Mouse (Mus musculus): Measurements from ENCODE around the gene Msrb1.
"Not testable (repeated sequence)": the region's sequence is repeated elsewhere in the genome, so short reads cannot be mapped to it uniquely, and the experiment has no call there.

Msrb1 gene

GRCm38 (mm10) chr17:24736330-24737051, at the start of gene Msrb1:
Gene Msrb1, plus strand, starts transcription at chr17:24736642.
- DNase-seq (ENCODE audit: low spot score in 2 of 2), result peak; percentile 99

DNA sequence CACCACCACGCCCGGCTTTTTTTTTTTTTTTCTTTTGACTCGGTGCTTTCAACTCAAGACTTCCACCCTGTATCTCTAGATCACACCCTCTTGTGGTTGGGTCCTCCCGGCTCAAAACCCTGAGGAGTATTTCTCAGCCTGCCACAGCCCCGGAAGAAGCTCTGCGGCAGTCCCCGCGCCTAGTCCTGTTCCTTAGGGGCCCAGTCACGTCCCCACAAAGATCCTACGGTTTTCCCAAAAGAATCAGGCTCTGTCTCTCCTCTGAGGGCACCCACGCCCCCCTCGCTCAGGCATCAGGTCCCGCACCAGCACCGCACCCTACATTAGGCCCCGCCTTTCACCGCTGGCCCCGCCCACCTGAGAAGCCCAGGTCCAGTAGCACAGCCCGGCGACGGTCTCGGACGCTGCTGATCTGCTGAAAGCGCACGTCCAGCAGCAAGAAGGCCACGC, 49.3 kb upstream of the Msrb1 start:
- no peak for DNase-seq (ENCODE audit: low spot score in 2 of 2)

GRCm38 (mm10) chr17:24687599-24687998, 48.8 kb upstream of the Msrb1 start:
- DNase-seq (ENCODE audit: low spot score in 2 of 2), result no peak

GRCm38 (mm10) chr17:24689251-24690081, 47.0 kb upstream of the Msrb1 start, which contains the start of gene Syngr3:
Gene Syngr3, minus strand, starts transcription at chr17:24689955.
- DNase-seq (ENCODE audit: low spot score in 2 of 2), result no peak

- DNase-seq (ENCODE audit: low spot score in 2 of 2), result no peak
Measured at GRCm38 (mm10) chr17:24692385-24692784, 44.1 kb upstream of the Msrb1 start.

DNA sequence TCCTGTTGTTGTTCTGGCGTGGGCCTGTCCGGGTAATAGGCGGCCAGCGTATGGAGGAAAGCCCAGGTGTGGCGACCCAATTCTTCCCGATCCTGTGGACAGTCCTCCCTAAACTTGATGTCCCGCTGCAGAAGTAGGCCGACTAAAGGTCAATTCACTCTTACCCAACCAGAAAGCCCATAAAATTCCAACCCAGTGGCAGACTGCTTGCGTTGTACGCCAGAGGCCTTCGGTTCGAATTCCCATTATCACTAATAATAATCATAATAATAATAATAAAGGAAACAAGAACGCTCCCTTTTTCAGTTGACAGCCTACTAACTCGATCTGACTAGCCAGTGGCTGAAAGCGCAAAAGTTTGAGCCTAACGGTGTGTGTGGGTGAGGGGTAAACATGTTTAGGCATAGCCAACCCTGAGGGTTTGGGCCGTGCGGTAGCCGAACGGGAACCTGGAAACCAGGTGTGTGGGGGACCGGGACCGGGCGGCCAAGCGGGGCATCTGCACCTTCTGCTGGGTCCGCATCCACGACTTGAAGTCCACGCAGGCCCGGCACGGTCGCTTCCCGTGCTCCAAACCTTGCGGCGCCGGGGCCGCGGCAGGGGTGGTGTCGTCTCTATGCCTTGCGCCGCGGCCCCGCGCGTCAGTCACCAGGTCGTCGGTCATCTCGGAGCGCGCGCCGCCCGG, 41.0 kb upstream of the Msrb1 start:
- DNase-seq (ENCODE audit: low spot score in 2 of 2), result no peak

GRCm38 (mm10) chr17:24696011-24696697, 40.3 kb upstream of the Msrb1 start, which contains the start of the genes Gfer and Noxo1:
Gene Gfer, minus strand, starts transcription at chr17:24696156.
Gene Noxo1, plus strand, starts transcription at chr17:24696234.
- DNase-seq (ENCODE audit: low spot score in 2 of 2), result peak; percentile 82 to 88

GRCm38 (mm10) chr17:24697985-24698384, 38.5 kb upstream of the Msrb1 start:
- DNase-seq (ENCODE audit: low spot score in 2 of 2), result no peak

DNA sequence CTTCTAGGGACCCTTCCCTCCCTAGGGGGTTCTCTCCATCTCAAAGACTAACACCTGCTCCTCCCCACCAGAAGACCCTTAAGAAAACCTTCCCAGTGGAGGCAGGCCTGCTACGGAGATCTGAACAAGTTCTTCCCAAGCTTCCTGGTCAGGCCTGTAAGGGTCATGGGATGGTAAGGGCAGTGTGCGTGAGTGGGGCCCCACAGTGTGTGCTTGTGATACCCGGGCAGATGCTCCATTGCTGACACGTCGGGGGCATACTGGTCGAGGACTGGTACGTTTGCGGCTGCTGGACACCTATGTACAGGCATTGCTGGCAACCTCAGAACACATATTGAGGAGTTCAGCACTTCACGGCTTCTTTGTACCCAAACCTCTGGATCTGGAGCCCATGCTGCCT, 37.7 kb upstream of the Msrb1 start:
- DNase-seq (ENCODE audit: low spot score in 2 of 2), result no peak

DNA sequence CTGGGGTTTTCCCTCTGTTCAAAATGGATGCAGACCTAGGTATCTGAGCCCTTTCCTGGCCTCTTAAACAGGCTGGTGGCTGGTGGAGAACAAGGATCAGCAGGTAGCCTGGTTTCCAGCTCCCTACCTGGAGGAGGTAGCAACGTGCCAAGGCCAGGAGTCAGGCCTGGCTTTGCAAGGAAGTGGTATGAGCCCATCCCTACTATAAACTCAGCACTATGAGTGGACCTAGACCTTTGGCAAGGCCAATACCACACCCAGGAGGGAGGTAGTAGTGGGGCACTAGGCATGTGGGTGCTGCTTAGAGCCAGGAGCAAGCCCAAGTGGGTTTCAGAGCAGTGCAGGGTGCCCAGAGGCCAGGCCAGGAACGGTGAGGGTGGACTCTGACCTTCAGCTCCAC, 37.0 kb upstream of the Msrb1 start:
- DNase-seq (ENCODE audit: low spot score in 2 of 2), result no peak

- no peak for DNase-seq (ENCODE audit: low spot score in 2 of 2)
Measured at GRCm38 (mm10) chr17:24701251-24701650, 35.2 kb upstream of the Msrb1 start.

DNA sequence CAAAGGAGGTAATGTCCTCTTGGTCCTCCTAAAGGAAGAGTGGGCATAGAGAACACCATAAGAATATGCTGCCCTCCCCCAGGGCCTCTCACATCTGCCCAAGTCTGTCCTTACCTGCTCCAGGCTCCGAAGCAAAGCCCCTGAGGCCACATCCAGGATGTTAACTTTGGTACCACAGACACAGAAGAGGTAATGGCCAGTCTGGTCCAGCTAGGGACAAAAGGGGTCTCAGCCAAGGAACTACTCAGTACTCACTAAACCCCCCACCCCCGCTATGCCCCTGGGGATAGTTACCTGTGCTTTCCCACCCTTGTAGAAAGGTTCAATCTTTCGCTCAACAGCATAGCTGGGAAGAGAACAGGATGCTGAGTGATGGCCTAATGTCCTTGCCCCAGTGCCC, 30.6 kb upstream of the Msrb1 start:
- DNase-seq (ENCODE audit: low spot score in 2 of 2), result no peak

DNA sequence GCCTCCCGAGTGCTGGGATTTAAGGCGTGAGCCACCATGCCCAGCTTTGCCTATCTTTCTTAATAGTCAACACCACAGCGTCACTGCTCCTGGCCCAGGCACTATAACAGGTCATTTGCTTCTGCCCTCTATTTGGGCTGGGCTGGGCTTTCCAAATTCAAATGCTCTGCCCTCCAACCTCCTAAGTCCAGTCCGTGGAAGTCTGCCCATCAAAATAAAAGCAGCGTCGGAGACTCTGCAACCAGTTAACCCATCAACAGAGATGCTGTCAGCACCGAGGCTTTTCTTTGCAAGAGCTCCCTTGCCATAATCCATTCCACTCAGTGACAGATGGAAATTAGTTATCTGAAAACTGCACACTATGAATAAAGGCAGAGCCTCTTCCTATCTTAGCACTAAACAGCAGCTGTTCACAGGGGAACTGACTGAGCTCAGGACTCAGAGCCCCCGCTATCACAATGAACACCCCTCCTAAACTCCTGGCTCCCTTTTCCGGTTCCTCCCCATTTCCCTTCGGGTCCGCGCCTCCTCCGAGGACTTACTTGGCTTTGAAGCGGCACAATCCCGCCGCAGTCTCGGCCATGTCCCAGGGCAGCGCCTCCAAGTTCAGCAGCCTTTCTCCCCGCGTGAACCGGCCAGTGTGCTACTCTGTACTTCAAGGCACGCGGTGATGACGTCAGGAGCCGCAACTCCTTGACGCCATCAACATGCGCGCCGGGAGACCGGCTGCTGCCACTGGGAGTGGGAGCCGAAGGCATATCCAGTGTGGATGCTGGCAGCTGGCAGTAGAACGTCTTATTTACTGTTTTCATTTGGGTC, 29.3 kb upstream of the Msrb1 start, which contains the start of gene Tbl3:
Tbl3 (minus strand) TSS at position 679 of the 819 bp plus-strand sequence.
- DNase-seq (ENCODE audit: low spot score in 2 of 2), result peak; percentile 90 to 93

DNA sequence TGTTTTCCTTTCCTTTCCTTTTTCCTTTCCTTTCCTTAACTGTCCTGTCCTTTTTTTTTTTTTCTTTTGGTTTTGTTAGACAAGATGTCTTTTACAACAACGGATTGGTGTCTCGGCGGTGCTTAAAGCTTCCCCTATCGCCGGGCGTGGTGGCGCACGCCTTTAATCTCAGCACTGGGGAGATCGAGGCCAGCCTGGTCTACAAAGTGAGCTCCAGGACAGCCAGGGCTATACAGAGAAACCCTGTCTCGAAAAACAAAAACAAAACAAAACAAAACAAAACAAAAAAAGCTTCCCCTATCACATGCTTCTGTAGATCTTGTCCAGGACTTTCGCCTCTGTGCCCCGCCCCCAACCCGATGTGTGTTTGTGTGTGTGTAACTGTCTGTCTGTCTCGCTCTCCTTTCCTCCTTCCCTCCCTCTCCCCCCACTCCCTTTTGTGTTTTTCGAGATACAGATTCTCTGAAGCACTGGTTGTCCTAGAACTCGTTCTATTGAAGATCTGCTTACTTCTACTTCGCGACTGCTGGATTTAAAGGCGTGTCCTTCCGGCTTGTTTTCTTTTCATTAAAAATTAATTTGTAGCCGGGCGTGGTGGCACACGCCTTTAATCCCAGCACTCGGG, 28.5 kb upstream of the Msrb1 start:
- no peak for DNase-seq (ENCODE audit: low spot score in 2 of 2)

GRCm38 (mm10) chr17:24708646-24709045, 27.8 kb upstream of the Msrb1 start:
- DNase-seq (ENCODE audit: low spot score in 2 of 2), result no peak

- no peak for DNase-seq (ENCODE audit: low spot score in 2 of 2)
Measured at GRCm38 (mm10) chr17:24715556-24715955, 20.9 kb upstream of the Msrb1 start.

DNA sequence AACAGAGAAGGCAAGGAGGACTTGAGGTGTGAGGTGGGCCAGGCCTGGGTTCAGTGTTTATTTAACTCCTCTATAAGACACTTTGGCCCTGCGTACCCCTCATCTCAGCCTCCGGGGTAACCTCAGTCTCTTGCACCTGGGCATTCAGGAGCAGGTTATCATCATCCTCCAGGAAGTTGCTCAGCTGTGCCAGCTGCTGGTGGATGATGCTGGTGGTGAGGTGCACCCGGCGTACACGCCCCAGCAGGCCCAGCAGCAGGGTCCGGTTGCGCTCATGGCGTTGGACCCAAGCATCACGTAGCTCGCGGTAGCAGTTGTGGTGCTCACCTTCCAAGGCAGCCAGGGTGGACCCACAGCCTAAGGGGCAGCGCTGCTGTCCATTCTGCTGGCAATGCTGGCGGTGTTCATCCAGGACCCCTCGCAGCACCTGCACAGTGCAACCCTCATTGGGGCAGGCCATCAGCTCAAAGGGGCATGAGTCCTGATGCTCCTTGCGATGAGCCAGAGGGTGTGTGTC, 20.2 kb upstream of the Msrb1 start:
- DNase-seq (ENCODE audit: low spot score in 2 of 2), result no peak

DNA sequence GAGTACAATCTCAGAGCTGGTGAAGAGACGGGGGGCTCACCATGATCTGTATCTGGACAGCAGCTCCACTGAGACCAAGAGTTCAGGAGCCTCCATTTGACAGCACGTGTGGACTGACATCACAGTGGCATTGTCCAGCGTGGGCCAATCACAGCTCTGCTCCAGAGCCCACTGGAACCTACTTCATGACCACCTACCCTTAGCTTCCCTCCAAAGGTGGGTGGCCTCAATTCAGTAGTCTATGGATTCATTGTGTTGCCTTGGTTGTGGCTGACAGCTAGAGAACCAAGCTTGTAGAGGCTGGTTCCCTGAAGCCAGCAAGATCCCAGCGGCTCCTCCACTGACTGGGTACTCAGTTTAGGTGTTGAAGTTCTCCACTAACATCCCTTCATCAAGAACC, 18.5 kb upstream of the Msrb1 start, which contains the start of the genes Rnf151 and Rps2:
Rnf151 (minus strand) TSS at position 121 of the 400 bp plus-strand sequence.
Rps2 (plus strand) TSS at position 174 of the 400 bp plus-strand sequence.
- DNase-seq (ENCODE audit: low spot score in 2 of 2), result no peak

GRCm38 (mm10) chr17:24718938-24719337, 17.5 kb upstream of the Msrb1 start:
- DNase-seq (ENCODE audit: low spot score in 2 of 2), result not testable (repeated sequence)
